Mouse (Mus musculus): ENCODE measurements around the gene Chrna7. TPM values are rescaled to one million over a fixed set of nuclear protein-coding genes. Genes with fewer than 3 reads are reported as not detected.

Chrna7 gene
- polyA plus RNA-seq (2016; fragmentation: Nextera tagmentation; extraction: Ambion mirVana) = 5.0 and 5.3 TPM in 2 replicates

GRCm38 (mm10) chr7:63212084-63212723 lies at the start of gene Chrna7:
Gene Chrna7, minus strand, starts transcription at chr7:63212569.
- H3K4me3 ChIP-seq (replicated peaks) = peak within 1 kb of the TSS; percentile 72
- peaks cover 14% of the 10 kb centered on the region; the same call in 1 of the 2 replicates for H3K27me3 ChIP-seq
- H3K9ac ChIP-seq (replicated peaks) = peak within 1 kb of the TSS; percentile 71
- peak within 1 kb of the TSS; percentile 85 for H3K4me2 ChIP-seq
- ATAC-seq (ENCODE audit: insufficient number of reproducible peaks, insufficient read depth, low FRiP score, low TSS enrichment, low read depth) = peak; percentile 84
- WGBS = under 1% methylated on average over 69 of the region's 73 CpGs
- H3K27ac ChIP-seq = no peak within 1 kb of the TSS
- no peaks in the 10 kb centered on the region for H3K9me3 ChIP-seq
- H3K36me3 ChIP-seq = no peaks in the 10 kb centered on the region
- peaks cover 11% of the 10 kb centered on the region for H3K4me1 ChIP-seq (replicated peaks)

- H3K27ac ChIP-seq = no peak overlapping the region
- H3K4me2 ChIP-seq = no peak overlapping the region
- no peak for ATAC-seq (ENCODE audit: insufficient number of reproducible peaks, insufficient read depth, low FRiP score, low TSS enrichment, low read depth)
- no peaks in the 10 kb centered on the region for H3K9me3 ChIP-seq
- H3K27me3 ChIP-seq = no peaks in the 10 kb centered on the region
- H3K4me3 ChIP-seq (replicated peaks) = no peak overlapping the region
- H3K4me1 ChIP-seq (replicated peaks) = no peaks in the 10 kb centered on the region
- WGBS = 68% methylated on average over 2 of the region's 2 CpGs
- H3K9ac ChIP-seq (replicated peaks) = no peak overlapping the region
- no peaks in the 10 kb centered on the region for H3K36me3 ChIP-seq
Observed at GRCm38 (mm10) chr7:63249404-63249803, 37.0 kb upstream of the Chrna7 start.

DNA sequence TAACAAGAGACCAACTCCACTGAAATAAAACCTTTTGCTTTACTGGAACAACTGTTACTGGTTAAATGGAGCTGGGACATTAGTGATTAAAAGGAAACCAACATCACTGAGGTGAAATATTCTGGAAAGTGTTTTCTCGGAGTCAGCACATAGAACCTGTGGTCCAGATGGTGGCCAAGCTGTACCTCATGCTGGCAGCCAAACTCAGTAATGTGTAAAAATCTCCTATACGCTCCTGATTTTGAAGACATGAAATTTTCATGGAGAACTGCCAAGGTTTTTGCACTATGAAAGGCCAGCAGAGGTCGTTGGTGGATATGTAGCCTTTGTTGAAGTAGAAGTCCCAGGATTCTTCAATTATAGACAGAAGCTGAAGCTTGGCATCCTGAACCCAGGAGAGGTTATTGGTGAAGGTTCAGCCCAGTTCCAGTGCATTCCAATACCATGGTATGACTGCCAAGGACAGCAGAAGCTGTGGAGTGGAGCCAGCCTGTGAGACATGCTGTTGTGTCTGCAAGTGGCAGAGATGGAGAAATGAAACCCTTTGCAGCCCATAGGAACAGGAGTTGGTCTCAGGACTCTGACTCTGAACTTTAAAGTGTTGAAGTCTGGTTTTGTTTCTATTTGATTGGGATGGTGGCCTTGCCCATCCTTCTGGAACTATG lies 25.6 kb upstream of the Chrna7 start:
- H3K4me3 ChIP-seq (replicated peaks) = no peak overlapping the region
- no peak overlapping the region for H3K4me2 ChIP-seq
- H3K27me3 ChIP-seq = no peaks in the 10 kb centered on the region
- H3K9ac ChIP-seq (replicated peaks) = no peak overlapping the region
- WGBS = 67% methylated on average over 3 of the region's 3 CpGs
- H3K27ac ChIP-seq = no peak overlapping the region
- no peak for ATAC-seq (ENCODE audit: insufficient number of reproducible peaks, insufficient read depth, low FRiP score, low TSS enrichment, low read depth)
- H3K9me3 ChIP-seq = no peaks in the 10 kb centered on the region
- no peaks in the 10 kb centered on the region for H3K4me1 ChIP-seq (replicated peaks)
- no peaks in the 10 kb centered on the region for H3K36me3 ChIP-seq

GRCm38 (mm10) chr7:63225066-63225780 lies 12.9 kb upstream of the Chrna7 start:
- H3K9ac ChIP-seq (replicated peaks) = no peak overlapping the region
- no peaks in the 10 kb centered on the region for H3K36me3 ChIP-seq
- ATAC-seq (ENCODE audit: insufficient number of reproducible peaks, insufficient read depth, low FRiP score, low TSS enrichment, low read depth) = no peak
- 48% methylated on average over 7 of the region's 7 CpGs for WGBS
- no peak overlapping the region for H3K4me3 ChIP-seq (replicated peaks)
- no peak overlapping the region for H3K4me2 ChIP-seq
- no peaks in the 10 kb centered on the region for H3K27me3 ChIP-seq
- H3K4me1 ChIP-seq (replicated peaks) = 0 out of 2 replicates have a peak, but pooled peaks cover 8% of the 10 kb centered on the region
- no peak overlapping the region for H3K27ac ChIP-seq
- H3K9me3 ChIP-seq = 0 out of 2 replicates have a peak, but pooled peaks cover 4% of the 10 kb centered on the region

DNA sequence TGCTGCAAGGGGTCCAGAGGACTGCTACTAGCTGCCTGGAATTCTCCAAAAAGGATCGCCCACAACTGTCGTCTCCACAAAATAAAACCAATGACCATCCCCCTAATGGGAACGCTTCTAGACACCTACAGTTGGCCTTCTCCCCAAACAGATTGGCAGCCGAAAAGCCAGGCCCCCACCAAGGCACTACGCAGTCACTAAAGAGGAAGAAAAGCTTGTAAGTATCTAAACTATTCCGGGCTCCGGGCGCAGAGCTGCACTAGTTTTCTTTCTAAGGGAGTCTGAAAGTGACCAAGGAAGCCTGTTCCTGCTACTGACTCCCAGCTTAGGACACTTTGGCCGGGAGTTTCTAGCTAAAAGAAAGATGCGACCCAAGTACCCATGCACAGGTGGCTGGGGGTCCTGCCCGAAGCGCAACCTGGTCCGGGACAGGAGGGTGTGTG lies 707 bp downstream of the Chrna7 start:
- H3K9ac ChIP-seq (replicated peaks) = peak overlapping the region; percentile 71

GRCm38 (mm10) chr7:63209501-63209900 lies 2.9 kb downstream of the Chrna7 start:
- Histone ChIP-seq H3K4me1 (replicated peaks) (peaks cover 11% of the 10 kb centered on the region), H3K4me2 (no peak overlapping the region), H3K27me3 (peaks cover 14% of the 10 kb centered on the region; the same call in 1 of the 2 replicates), H3K9me3 (no peaks in the 10 kb centered on the region), H3K9ac (replicated peaks) (no peak overlapping the region), H3K36me3 (no peaks in the 10 kb centered on the region), H3K4me3 (replicated peaks) (no peak overlapping the region), H3K27ac (no peak overlapping the region)
- WGBS = 23% methylated on average over 4 of the region's 4 CpGs
- no peak for ATAC-seq (ENCODE audit: insufficient number of reproducible peaks, insufficient read depth, low FRiP score, low TSS enrichment, low read depth)

More for the DNA sequence above, 707 bp downstream of the Chrna7 start:
- peak; percentile 33; the same call in 1 of the 2 replicates for ATAC-seq (ENCODE audit: insufficient number of reproducible peaks, insufficient read depth, low FRiP score, low TSS enrichment, low read depth)
- Histone ChIP-seq H3K36me3 (no peaks in the 10 kb centered on the region), H3K27ac (no peak overlapping the region), H3K4me2 (peak overlapping the region; percentile 85), H3K27me3 (peaks cover 14% of the 10 kb centered on the region; the same call in 1 of the 2 replicates), H3K9me3 (no peaks in the 10 kb centered on the region), H3K4me1 (replicated peaks) (peaks cover 11% of the 10 kb centered on the region), H3K4me3 (replicated peaks) (peak overlapping the region; percentile 72)
- WGBS = 5% methylated on average over 13 of the region's 13 CpGs

DNA sequence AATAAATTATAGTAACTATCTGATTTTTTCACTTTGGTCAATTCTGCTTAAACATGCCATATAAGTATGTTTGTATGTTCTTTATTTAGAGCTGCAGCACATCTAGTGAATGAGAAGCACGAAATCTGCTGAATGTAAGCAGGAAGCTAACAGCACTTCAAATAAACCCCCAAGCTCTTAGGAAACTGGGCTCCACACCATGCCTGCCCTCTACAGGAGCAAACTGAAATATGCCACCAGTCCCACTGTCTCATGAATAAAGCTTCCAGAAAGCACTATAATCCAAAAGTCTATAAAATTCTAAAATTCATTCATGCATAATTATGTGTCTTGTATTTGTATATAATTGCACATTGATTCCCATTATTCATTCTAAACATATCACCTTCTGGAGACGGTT lies 5.2 kb downstream of the Chrna7 start:
- H3K4me3 ChIP-seq (replicated peaks) = no peak overlapping the region

GRCm38 (mm10) chr7:63195560-63195959 lies 16.8 kb downstream of the Chrna7 start:
- H3K4me2 ChIP-seq = no peak overlapping the region
- no peaks in the 10 kb centered on the region for H3K27me3 ChIP-seq
- H3K36me3 ChIP-seq = no peaks in the 10 kb centered on the region
- H3K4me1 ChIP-seq (replicated peaks) = no peaks in the 10 kb centered on the region
- H3K4me3 ChIP-seq (replicated peaks) = no peak overlapping the region
- ATAC-seq (ENCODE audit: insufficient number of reproducible peaks, insufficient read depth, low FRiP score, low TSS enrichment, low read depth) = no peak
- H3K27ac ChIP-seq = no peak overlapping the region
- H3K9me3 ChIP-seq = no peaks in the 10 kb centered on the region
- H3K9ac ChIP-seq (replicated peaks) = no peak overlapping the region
- WGBS = 70% methylated on average over 2 of the region's 2 CpGs

More for the DNA sequence above, 5.2 kb downstream of the Chrna7 start:
- 80% methylated on average over 2 of the region's 2 CpGs for WGBS
- Histone ChIP-seq H3K9me3 (no peaks in the 10 kb centered on the region), H3K27ac (no peak overlapping the region), H3K4me1 (replicated peaks) (peaks cover 11% of the 10 kb centered on the region), H3K9ac (replicated peaks) (no peak overlapping the region), H3K27me3 (peaks cover 14% of the 10 kb centered on the region; the same call in 1 of the 2 replicates), H3K4me2 (no peak overlapping the region), H3K36me3 (no peaks in the 10 kb centered on the region)
- no peak for ATAC-seq (ENCODE audit: insufficient number of reproducible peaks, insufficient read depth, low FRiP score, low TSS enrichment, low read depth)

GRCm38 (mm10) chr7:63189647-63190534 lies 22.5 kb downstream of the Chrna7 start:
- Histone ChIP-seq H3K9me3 (no peaks in the 10 kb centered on the region), H3K27ac (no peak overlapping the region), H3K4me1 (replicated peaks) (no peaks in the 10 kb centered on the region), H3K27me3 (no peaks in the 10 kb centered on the region), H3K36me3 (no peaks in the 10 kb centered on the region), H3K4me3 (replicated peaks) (no peak overlapping the region), H3K4me2 (no peak overlapping the region), H3K9ac (replicated peaks) (no peak overlapping the region)
- no peak for ATAC-seq (ENCODE audit: insufficient number of reproducible peaks, insufficient read depth, low FRiP score, low TSS enrichment, low read depth)
- 86% methylated on average over 13 of the region's 13 CpGs for WGBS

DNA sequence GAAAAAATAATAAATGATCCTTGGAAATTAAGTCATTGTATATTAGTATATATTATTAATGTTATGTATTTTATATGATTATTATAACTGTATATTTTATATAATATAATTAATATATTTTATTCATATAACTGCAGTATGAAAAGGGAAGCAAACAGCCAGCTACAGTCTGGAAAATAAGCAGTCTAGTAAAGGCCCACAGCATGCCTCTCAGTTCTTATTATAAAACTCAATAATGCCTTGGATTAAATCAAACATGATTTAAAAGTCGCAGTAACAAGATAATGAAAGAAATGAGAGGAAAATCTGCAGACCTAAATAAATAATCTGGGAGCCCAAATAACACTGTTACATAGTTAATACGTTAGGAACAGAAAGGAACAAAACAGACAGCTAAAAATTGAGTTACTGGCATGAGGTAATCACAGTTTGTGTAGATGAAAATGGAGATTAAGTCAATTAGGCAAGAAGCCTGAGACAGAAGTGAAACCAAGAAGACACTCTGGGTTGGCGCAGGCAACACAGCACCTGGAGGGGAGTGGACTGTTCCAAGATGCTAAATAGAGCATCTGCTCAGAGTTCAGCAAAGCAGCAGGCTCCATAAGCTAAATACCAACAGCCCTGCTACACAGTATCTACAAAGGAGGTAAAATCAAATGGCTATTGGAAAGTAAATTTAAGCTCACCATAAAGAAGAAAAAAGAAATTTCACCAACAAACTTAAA lies 42.1 kb downstream of the Chrna7 start:
- Histone ChIP-seq H3K4me1 (replicated peaks) (no peaks in the 10 kb centered on the region), H3K9me3 (no peaks in the 10 kb centered on the region), H3K27me3 (no peaks in the 10 kb centered on the region), H3K27ac (no peak overlapping the region), H3K4me2 (no peak overlapping the region), H3K36me3 (no peaks in the 10 kb centered on the region), H3K9ac (replicated peaks) (no peak overlapping the region), H3K4me3 (replicated peaks) (no peak overlapping the region)
- WGBS = 81% methylated on average over 3 of the region's 3 CpGs
- no peak for ATAC-seq (ENCODE audit: insufficient number of reproducible peaks, insufficient read depth, low FRiP score, low TSS enrichment, low read depth)
